ENCODE assay signal across 12 mouse cellular contexts in the genomic region with DNA sequence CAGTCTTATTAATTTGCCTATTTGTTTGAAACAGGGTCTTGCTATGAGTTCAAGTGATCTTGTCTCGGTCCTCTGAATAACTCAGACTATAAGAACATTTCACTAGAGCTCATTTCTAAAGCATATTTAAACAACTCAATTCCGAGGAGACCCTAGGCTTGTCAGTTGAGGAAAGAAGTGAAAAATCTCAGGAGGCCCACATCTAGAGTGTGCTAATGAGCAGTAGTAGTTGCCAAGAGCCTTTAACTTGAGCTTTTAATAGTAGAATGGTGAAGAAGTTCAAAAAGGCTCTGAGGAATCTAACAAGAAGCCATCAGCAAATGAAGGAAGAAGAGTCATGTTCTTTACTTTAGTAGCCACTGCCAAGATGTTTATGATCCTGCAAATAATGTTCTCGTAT.
"Had no signal": no experiment of that assay in that cellular context is flagged by ENCODE, and none has a peak within 500 bp of the region (broad histone marks: within the 10 kb centered on the region; RNA-seq: fewer than 3 reads in every experiment).

Gene Olfr764-ps1, minus strand, starts transcription at position 101 of the 400 bp plus-strand sequence.

- DNase-seq: left cerebral cortex, postnatal 4 days; liver; liver, embryonic 13.5 days; liver, postnatal 0 days; lung, adult 18-20 months; lung, adult 2 months; lung, embryonic 14.5 days; lung, postnatal 10 days; lung, postnatal 14 days; lung, postnatal 36 days; lung, postnatal 4 days; midbrain, embryonic 14.5 days had no signal
